Mouse (Mus musculus): ENCODE measurements around the gene Thap12. TPM values are rescaled to one million over a fixed set of nuclear protein-coding genes. Genes with fewer than 3 reads are reported as not detected.

The Thap12 gene
- polyA plus RNA-seq, 1 experiment from 2014 or later: 47.1 TPM

GRCm38 (mm10) chr7:98697496-98697895, 5.4 kb upstream of the Thap12 start:
- DNase-seq (ENCODE audit: low spot score): peak; percentile 38

- no peak for DNase-seq (ENCODE audit: low spot score)
These were observed 4.9 kb upstream of the Thap12 start for GRCm38 (mm10) chr7:98698041-98698440.

GRCm38 (mm10) chr7:98698590-98698989, 4.3 kb upstream of the Thap12 start:
- DNase-seq (ENCODE audit: low spot score): no peak

GRCm38 (mm10) chr7:98701771-98702170, 1.1 kb upstream of the Thap12 start:
- peak; percentile 28 for DNase-seq (ENCODE audit: low spot score)

- DNase-seq (ENCODE audit: low spot score): peak; percentile 55
These were observed 520 bp downstream of the Thap12 start for GRCm38 (mm10) chr7:98703365-98703881.

GRCm38 (mm10) chr7:98704276-98704675, 1.4 kb downstream of the Thap12 start:
- no peak for DNase-seq (ENCODE audit: low spot score)

GRCm38 (mm10) chr7:98713661-98714060, 10.8 kb downstream of the Thap12 start:
- no peak for DNase-seq (ENCODE audit: low spot score)

- DNase-seq (ENCODE audit: low spot score): peak; percentile 58
These were observed 14.5 kb downstream of the Thap12 start for GRCm38 (mm10) chr7:98717438-98717837.

GRCm38 (mm10) chr7:98719761-98720160, 16.9 kb downstream of the Thap12 start:
- no peak for DNase-seq (ENCODE audit: low spot score)

- no peak for DNase-seq (ENCODE audit: low spot score)
These were observed 17.8 kb downstream of the Thap12 start for GRCm38 (mm10) chr7:98720731-98721130.

- no peak for DNase-seq (ENCODE audit: low spot score)
These were observed 18.3 kb downstream of the Thap12 start for GRCm38 (mm10) chr7:98721172-98721571.

GRCm38 (mm10) chr7:98721623-98722022, 18.7 kb downstream of the Thap12 start:
- no peak for DNase-seq (ENCODE audit: low spot score)

- DNase-seq (ENCODE audit: low spot score): no peak
These were observed 22.8 kb downstream of the Thap12 start for GRCm38 (mm10) chr7:98725686-98726195.

GRCm38 (mm10) chr7:98727986-98728385, 25.1 kb downstream of the Thap12 start:
- DNase-seq (ENCODE audit: low spot score): no peak

- no peak for DNase-seq (ENCODE audit: low spot score)
These were observed 25.6 kb downstream of the Thap12 start for GRCm38 (mm10) chr7:98728499-98728898.

GRCm38 (mm10) chr7:98729661-98730271, 26.9 kb downstream of the Thap12 start:
- no peak for DNase-seq (ENCODE audit: low spot score)

- no peak for DNase-seq (ENCODE audit: low spot score)
These were observed 31.1 kb downstream of the Thap12 start for GRCm38 (mm10) chr7:98733958-98734357.

- DNase-seq (ENCODE audit: low spot score): no peak
These were observed 32.0 kb downstream of the Thap12 start for GRCm38 (mm10) chr7:98734876-98735275.

- DNase-seq (ENCODE audit: low spot score): no peak
These were observed 34.1 kb downstream of the Thap12 start for GRCm38 (mm10) chr7:98736780-98737550.

- DNase-seq (ENCODE audit: low spot score): no peak
These were observed 37.5 kb downstream of the Thap12 start for GRCm38 (mm10) chr7:98740363-98740762.

- DNase-seq (ENCODE audit: low spot score): peak; percentile 67
These were observed 40.4 kb downstream of the Thap12 start for GRCm38 (mm10) chr7:98743312-98743711.

GRCm38 (mm10) chr7:98750404-98750803, 47.5 kb downstream of the Thap12 start:
- no peak for DNase-seq (ENCODE audit: low spot score)

Measured in thymus, postnatal 0 days (tissue).